Mouse (Mus musculus) kidney, postnatal 10 days (tissue): Measurements from ENCODE around the gene AC124108.1.
"Not testable (repeated sequence)": the region's sequence is repeated elsewhere in the genome, so short reads cannot be mapped to it uniquely, and the experiment has no call there.

Experiments
- DNase-seq: peaks from one replicate; pipeline ENCODE4 v3.0.0; 2021; ENCODE audit warnings: mixed read lengths

The AC124108.1 gene

GRCm38 (mm10) chr1:132191093-132191785, at the start of gene AC124108.1, which contains the start of gene Lemd1:
AC124108.1 (plus strand) TSS chr1:132191457.
Lemd1 (plus strand) TSS chr1:132191431.
- peak; percentile 25 for DNase-seq

GRCm38 (mm10) chr1:132141753-132142152, 49.5 kb upstream of the AC124108.1 start:
- DNase-seq = no peak

GRCm38 (mm10) chr1:132143079-132143478, 48.2 kb upstream of the AC124108.1 start:
- DNase-seq = peak; percentile 75

GRCm38 (mm10) chr1:132143730-132144129, 47.5 kb upstream of the AC124108.1 start:
- no peak for DNase-seq

GRCm38 (mm10) chr1:132144223-132144622, 47.0 kb upstream of the AC124108.1 start:
- DNase-seq = no peak

GRCm38 (mm10) chr1:132144837-132145236, 46.4 kb upstream of the AC124108.1 start:
- no peak for DNase-seq

- peak; percentile 81 for DNase-seq
These were observed 45.1 kb upstream of the AC124108.1 start for GRCm38 (mm10) chr1:132145973-132146685.

- DNase-seq = no peak
These were observed 41.8 kb upstream of the AC124108.1 start for GRCm38 (mm10) chr1:132149410-132149809.

GRCm38 (mm10) chr1:132150171-132150570, 41.1 kb upstream of the AC124108.1 start:
- peak; percentile 82 for DNase-seq

- DNase-seq = peak; percentile 51
These were observed 40.2 kb upstream of the AC124108.1 start for GRCm38 (mm10) chr1:132150817-132151601.

GRCm38 (mm10) chr1:132151908-132152307, 39.3 kb upstream of the AC124108.1 start:
- no peak for DNase-seq

GRCm38 (mm10) chr1:132153086-132153690, 38.1 kb upstream of the AC124108.1 start:
- DNase-seq = no peak

GRCm38 (mm10) chr1:132153691-132154090, 37.6 kb upstream of the AC124108.1 start:
- peak; percentile 41 for DNase-seq

- DNase-seq = peak; percentile 91
These were observed 35.5 kb upstream of the AC124108.1 start for GRCm38 (mm10) chr1:132155737-132156136.

- DNase-seq = peak; percentile 95
These were observed 34.1 kb upstream of the AC124108.1 start for GRCm38 (mm10) chr1:132157016-132157781.

- no peak for DNase-seq
These were observed 33.4 kb upstream of the AC124108.1 start for GRCm38 (mm10) chr1:132157808-132158207.

GRCm38 (mm10) chr1:132158741-132159140, 32.5 kb upstream of the AC124108.1 start:
- peak; percentile 54 for DNase-seq

- no peak for DNase-seq
These were observed 31.6 kb upstream of the AC124108.1 start for GRCm38 (mm10) chr1:132159681-132160080.

- DNase-seq = no peak
These were observed 29.9 kb upstream of the AC124108.1 start for GRCm38 (mm10) chr1:132161211-132161880.

GRCm38 (mm10) chr1:132162618-132163017, 28.6 kb upstream of the AC124108.1 start:
- DNase-seq = not testable (repeated sequence)

- no peak for DNase-seq
These were observed 26.3 kb upstream of the AC124108.1 start for GRCm38 (mm10) chr1:132164780-132165518.
